Mouse (Mus musculus) MEL (cell line): Measurements from ENCODE around the gene Ptk7. TPM values are rescaled to one million over a fixed set of nuclear protein-coding genes. Genes with fewer than 3 reads are reported as not detected.
A peak's percentile ranks its signal among the peaks of the same experiment; 100 is the strongest.

Experiments
- DNase-seq: peaks from one replicate; pipeline ENCODE4 v3.0.0; 2011; ENCODE audit warnings: low read depth, low spot score
- H3K27ac ChIP-seq: 2 replicates; pipeline ENCODE4 v1.5.1; 2012; ENCODE audit warnings: low read depth, mild to moderate bottlenecking, control low read depth, low read length, moderate library complexity; ENCODE audit not compliant: control insufficient read depth
- H3K27me3 ChIP-seq, 2 experiments: fragments of 150-350 bp in 1 of 2; sonication (generic) in 1 of 2; 2 replicates each; pipeline ENCODE4 v1.6.1; 2012; ENCODE audit warnings: low read length in 2 of 2, mild to moderate bottlenecking in 2 of 2, improper control_type of control experiment in 1 of 2, moderate library complexity in 1 of 2; ENCODE audit not compliant: insufficient read depth in 2 of 2, control insufficient read depth in 1 of 2
- H3K36me3 ChIP-seq, 2 experiments: 2 replicates each; pipeline ENCODE4 v1.6.1; 2012 to 2014; ENCODE audit warnings: low read length in 2 of 2, improper control_type of control experiment in 1 of 2, inconsistent platforms in 1 of 2, mild to moderate bottlenecking in 1 of 2; ENCODE audit not compliant: insufficient read depth in 2 of 2, control insufficient read depth in 1 of 2
- H3K4me1 ChIP-seq, 2 experiments: fragments of 150-350 bp in 1 of 2; sonication (generic) in 1 of 2; 2 replicates each; pipeline ENCODE4 v1.6.1; 2012; ENCODE audit warnings: low read length in 2 of 2, improper control_type of control experiment in 1 of 2, mild to moderate bottlenecking in 1 of 2; ENCODE audit not compliant: insufficient read depth in 2 of 2, control insufficient read depth in 1 of 2
- H3K4me3 ChIP-seq, 2 experiments: fragments of 150-350 bp in 1 of 2; sonication (generic) in 1 of 2; 2 replicates each; pipeline ENCODE4 v1.5.1; 2012; ENCODE audit warnings: low read depth in 2 of 2, low read length in 2 of 2, mild to moderate bottlenecking in 2 of 2, moderate library complexity in 2 of 2, control low read depth in 1 of 2, improper control_type of control experiment in 1 of 2; ENCODE audit not compliant: control insufficient read depth in 1 of 2, insufficient read depth in 1 of 2
- H3K79me2 ChIP-seq: 2 replicates; pipeline ENCODE4 v1.6.1; 2012; ENCODE audit warnings: mild to moderate bottlenecking, low read length, moderate library complexity; ENCODE audit not compliant: control insufficient read depth, poor library complexity, insufficient read depth
- H3K9ac ChIP-seq: 2 replicates; pipeline ENCODE4 v1.6.1; 2012; ENCODE audit warnings: low read depth, mild to moderate bottlenecking, control low read depth, low read length, moderate library complexity; ENCODE audit not compliant: control insufficient read depth, poor library complexity, severe bottlenecking
- H3K9me3 ChIP-seq: fragments of 150-350 bp; sonication (generic); replicated peaks from 2 replicates; pipeline ENCODE4 v1.6.1; 2012; ENCODE audit warnings: mild to moderate bottlenecking, low read length, improper control_type of control experiment, moderate library complexity; ENCODE audit not compliant: insufficient read depth
- BHLHE40 ChIP-seq: IDR thresholded peaks from 2 replicates; pipeline ENCODE4 v1.6.1; 2012; ENCODE audit warnings: low read depth, mild to moderate bottlenecking, inconsistent platforms, low read length, improper control_type of control experiment, borderline replicate concordance
- CHD2 ChIP-seq: IDR thresholded peaks from 2 replicates; pipeline ENCODE4 v1.6.1; 2011; ENCODE audit warnings: low read length, improper control_type of control experiment
- CTCF ChIP-seq, 3 experiments: IDR thresholded peaks in 2 of 3; conservative IDR thresholded peaks in 1 of 3; 2 replicates each; pipeline ENCODE4 v1.5.1; 2011 to 2012; ENCODE audit warnings: low read length in 3 of 3, low read depth in 2 of 3, mild to moderate bottlenecking in 2 of 3, improper control_type of control experiment in 1 of 3, inconsistent platforms in 1 of 3, mixed read lengths in 1 of 3, moderate library complexity in 1 of 3; ENCODE audit not compliant: control insufficient read depth in 1 of 3, insufficient read depth in 1 of 3, poor library complexity in 1 of 3, severe bottlenecking in 1 of 3
- ELF1 ChIP-seq: IDR thresholded peaks from 2 replicates; pipeline ENCODE4 v1.6.1; 2014; ENCODE audit warnings: low read depth, mild to moderate bottlenecking, inconsistent platforms, low read length, improper control_type of control experiment, moderate library complexity
- EP300 ChIP-seq, 2 experiments: IDR thresholded peaks; 2 replicates each; pipeline ENCODE4 v1.6.1; 2011; ENCODE audit warnings: improper control_type of control experiment in 2 of 2, low read length in 2 of 2, low read depth in 1 of 2, mild to moderate bottlenecking in 1 of 2
- ETS1 ChIP-seq: IDR thresholded peaks from 2 replicates; pipeline ENCODE4 v1.6.1; 2012; ENCODE audit warnings: low read depth, mild to moderate bottlenecking, inconsistent platforms, low read length, improper control_type of control experiment, moderate library complexity
- HCFC1 ChIP-seq: IDR thresholded peaks from 2 replicates; pipeline ENCODE4 v1.6.1; 2012; ENCODE audit warnings: low read depth, mild to moderate bottlenecking, inconsistent platforms, low read length, improper control_type of control experiment, moderate library complexity
- JUND ChIP-seq: IDR thresholded peaks from 2 replicates; pipeline ENCODE4 v1.6.1; 2011; ENCODE audit warnings: low read depth, mild to moderate bottlenecking, improper control_type of control experiment, low read length
- KAT2A ChIP-seq: conservative IDR thresholded peaks from 2 replicates; pipeline ENCODE4 v1.6.1; 2012; ENCODE audit warnings: low read depth, low read length, improper control_type of control experiment, inconsistent platforms
- MAFK ChIP-seq: IDR thresholded peaks from 2 replicates; pipeline ENCODE4 v1.6.1; 2011; ENCODE audit warnings: low read depth, mild to moderate bottlenecking, low read length, improper control_type of control experiment, borderline replicate concordance
- MAX ChIP-seq: IDR thresholded peaks from 2 replicates; pipeline ENCODE4 v1.6.1; 2011; ENCODE audit warnings: low read length, improper control_type of control experiment
- MAZ ChIP-seq: IDR thresholded peaks from 2 replicates; pipeline ENCODE4 v1.6.1; 2012; ENCODE audit warnings: low read depth, mild to moderate bottlenecking, inconsistent platforms, low read length, improper control_type of control experiment
- MXI1 ChIP-seq: IDR thresholded peaks from 2 replicates; pipeline ENCODE4 v1.6.1; 2011; ENCODE audit warnings: mild to moderate bottlenecking, low read depth, low read length, improper control_type of control experiment
- MYB ChIP-seq: IDR thresholded peaks from 2 replicates; pipeline ENCODE4 v1.6.1; 2011; ENCODE audit warnings: mild to moderate bottlenecking, low read depth, low read length, improper control_type of control experiment
- NELFE ChIP-seq: IDR thresholded peaks from 2 replicates; pipeline ENCODE4 v1.6.1; 2011; ENCODE audit warnings: low read depth, low read length, improper control_type of control experiment
- POLR2A ChIP-seq, 2 experiments: IDR thresholded peaks; 2 replicates each; pipeline ENCODE4 v1.6.1; 2011 to 2012; ENCODE audit warnings: low read length in 2 of 2, mild to moderate bottlenecking in 2 of 2, control low read depth in 1 of 2, improper control_type of control experiment in 1 of 2, low read depth in 1 of 2, moderate library complexity in 1 of 2; ENCODE audit not compliant: control insufficient read depth in 1 of 2, insufficient read depth in 1 of 2, poor library complexity in 1 of 2
- RCOR1 ChIP-seq: IDR thresholded peaks from 2 replicates; pipeline ENCODE4 v1.6.1; 2012; ENCODE audit warnings: low read depth, mild to moderate bottlenecking, inconsistent platforms, low read length, improper control_type of control experiment
- SIN3A ChIP-seq: IDR thresholded peaks from 2 replicates; pipeline ENCODE4 v1.6.1; 2012; ENCODE audit warnings: low read length, improper control_type of control experiment, inconsistent platforms
- TBP ChIP-seq: IDR thresholded peaks from 2 replicates; pipeline ENCODE4 v1.8.0; 2011; ENCODE audit warnings: low read depth, low read length, improper control_type of control experiment
- TCF12 ChIP-seq: IDR thresholded peaks from 2 replicates; pipeline ENCODE4 v1.6.1; 2014; ENCODE audit warnings: low read depth, mild to moderate bottlenecking, inconsistent platforms, low read length, improper control_type of control experiment, moderate library complexity
- UBTF ChIP-seq: IDR thresholded peaks from 2 replicates; pipeline ENCODE4 v1.6.1; 2012; ENCODE audit warnings: low read depth, mild to moderate bottlenecking, inconsistent platforms, low read length, improper control_type of control experiment, moderate library complexity, borderline replicate concordance; ENCODE audit not compliant: insufficient read depth
- USF1 ChIP-seq: IDR thresholded peaks from 2 replicates; pipeline ENCODE4 v1.6.1; 2014; ENCODE audit warnings: low read depth, mild to moderate bottlenecking, inconsistent platforms, low read length, improper control_type of control experiment, moderate library complexity
- USF2 ChIP-seq, 2 experiments: IDR thresholded peaks; 2 replicates each; pipeline ENCODE4 v1.6.1; 2011 to 2012; ENCODE audit warnings: improper control_type of control experiment in 2 of 2, low read length in 2 of 2, borderline replicate concordance in 1 of 2, inconsistent platforms in 1 of 2, low read depth in 1 of 2, mild to moderate bottlenecking in 1 of 2; ENCODE audit not compliant: insufficient read depth in 1 of 2
- ZC3H11A ChIP-seq: IDR thresholded peaks from 2 replicates; pipeline ENCODE4 v1.6.1; 2012; ENCODE audit warnings: low read depth, mild to moderate bottlenecking, inconsistent platforms, low read length, improper control_type of control experiment
- ZKSCAN1 ChIP-seq: IDR thresholded peaks from 2 replicates; pipeline ENCODE4 v1.6.1; 2012; ENCODE audit warnings: low read depth, mild to moderate bottlenecking, inconsistent platforms, low read length, improper control_type of control experiment, moderate library complexity
- ZMIZ1 ChIP-seq: IDR thresholded peaks from 2 replicates; pipeline ENCODE4 v1.6.1; 2012; ENCODE audit warnings: low read depth, mild to moderate bottlenecking, inconsistent platforms, low read length, improper control_type of control experiment, moderate library complexity
- ZNF384 ChIP-seq: IDR thresholded peaks from 2 replicates; pipeline ENCODE4 v1.6.1; 2012; ENCODE audit warnings: low read depth, mild to moderate bottlenecking, inconsistent platforms, low read length, improper control_type of control experiment
- polyA plus RNA-seq, 2 experiments: library from polyadenylated mRNA; stranded (reverse) in 1 of 2; unstranded in 1 of 2; fragments of >175 nt in 1 of 2; fragments of >200 nt in 1 of 2; gene quantifications; 2 replicates each; pipeline versions ENCODE4 v1.2.1 to v1.2.4; 2012; ENCODE audit warnings: low replicate concordance in 2 of 2, low read depth in 1 of 2; ENCODE audit not compliant: insufficient read length in 2 of 2, insufficient read depth in 1 of 2, missing spikeins in 1 of 2
- total RNA-seq: library from RNA; depleted of rRNA; stranded (reverse); fragments of 300-350 nt; gene quantifications from 2 replicates; pipeline ENCODE4 v1.2.3, GENCODE M21; 2012

Ptk7 gene
- total and polyA plus RNA-seq, 3 experiments = 0.04 to 0.10 TPM; not detected in 1

DNA sequence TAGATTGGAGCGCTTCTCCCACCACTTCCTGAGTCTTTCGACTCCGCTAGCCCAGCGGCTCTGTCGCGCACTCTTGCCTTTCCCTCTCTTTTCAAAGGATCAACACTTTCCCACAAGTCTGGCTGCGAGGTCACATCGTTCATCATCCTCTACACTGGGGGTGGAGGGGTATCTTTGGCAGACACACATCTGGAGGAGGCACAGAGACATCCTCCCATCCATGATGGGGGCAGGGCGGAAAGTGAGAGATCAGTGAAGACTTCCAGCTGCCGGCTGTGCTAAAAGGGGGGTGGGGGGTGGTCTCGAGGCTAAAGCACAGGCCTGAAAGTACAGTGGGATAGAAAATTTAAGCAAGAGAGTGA lies 72.7 kb downstream of the Ptk7 start:
- Histone ChIP-seq H3K79me2 (peaks cover 26% of the 10 kb centered on the region), H3K27ac (no peak overlapping the region), H3K27me3 (no peaks in the 10 kb centered on the region), H3K9ac (peak overlapping the region; percentile 61)
- no peak for TF ChIP-seq MAFK
- no peak for TF ChIP-seq JUND
- peak; percentile 9; the same call in 1 of the 2 replicates for TF ChIP-seq NELFE
- no peak for TF ChIP-seq MAZ
- TF ChIP-seq SIN3A = peak; percentile 25
- no peak for TF ChIP-seq ZMIZ1
- no peak for TF ChIP-seq ZC3H11A
- no peak for TF ChIP-seq KAT2A
- no peak for TF ChIP-seq ZNF384
- no peak for TF ChIP-seq BHLHE40
- no peak for TF ChIP-seq RCOR1
- TF ChIP-seq UBTF = no peak
- no peak for TF ChIP-seq USF2 (IDR thresholded peaks at IDR 0.05; ENCODE audit: borderline replicate concordance in 1 of 2, insufficient read depth in 1 of 2, low read depth in 1 of 2, low read length in 2 of 2)
- TF ChIP-seq CHD2 = 0 out of 2 replicates have a peak, but pooled peaks have one; percentile 30
- TF ChIP-seq, all 39 proteins: peak for 3
- peaks cover 0 to 9% of the 10 kb centered on the region in 2 experiments; a peak in 2 of 4 replicates for H3K36me3 ChIP-seq
- peaks cover 2 to 14% of the 10 kb centered on the region in 2 experiments; a peak in 3 of 4 replicates for H3K4me1 ChIP-seq
- no peak for DNase-seq
- no peaks in the 10 kb centered on the region for H3K9me3 ChIP-seq
- peak overlapping the region; percentile 63 to 88 for H3K4me3 ChIP-seq

DNA sequence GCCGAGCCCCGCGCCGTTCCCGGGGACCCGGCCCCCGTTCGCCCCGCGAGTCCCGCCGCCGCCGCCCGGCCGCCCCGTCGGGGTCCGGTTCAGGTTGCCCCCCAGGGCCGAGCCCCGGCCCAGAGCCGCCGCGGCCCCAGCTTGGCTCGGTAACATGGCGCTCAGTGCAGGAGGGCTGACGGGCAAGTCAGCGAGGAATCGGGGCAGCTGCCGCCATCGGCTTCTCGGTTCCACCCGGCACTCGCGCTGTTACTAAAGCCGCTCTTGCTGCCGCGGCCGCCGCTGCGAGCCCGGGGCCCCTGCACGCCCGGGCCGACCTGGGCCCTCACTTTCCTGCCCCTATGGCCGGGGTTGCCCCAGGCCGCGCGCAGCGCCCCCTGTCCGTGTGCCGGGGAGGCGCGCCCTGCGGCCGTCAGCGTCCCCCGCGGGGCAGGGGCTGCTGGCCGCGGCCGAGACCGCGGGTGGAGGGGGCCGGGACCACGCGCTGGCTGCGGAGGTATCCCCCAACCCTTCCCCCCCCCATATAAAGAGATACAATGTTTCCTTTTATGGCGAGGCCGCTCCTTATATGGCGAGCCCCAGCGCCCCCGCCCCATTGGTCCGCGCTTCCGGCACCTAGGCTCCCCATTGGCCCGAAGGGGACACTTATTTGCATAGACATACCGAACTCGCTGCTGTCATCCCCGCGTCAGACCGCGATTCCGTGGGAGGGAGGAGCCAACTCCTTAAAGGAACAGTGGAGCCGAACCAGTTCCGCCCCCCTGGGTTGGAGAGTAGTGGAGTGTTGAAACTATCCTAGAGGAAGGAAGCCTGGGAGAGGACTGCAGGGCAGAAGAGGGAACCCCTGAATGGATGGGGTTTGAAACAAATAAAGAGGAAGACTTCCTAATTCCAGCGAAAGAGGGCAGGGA lies 73.4 kb downstream of the Ptk7 start, which contains the start of gene Srf:
Gene Srf, minus strand, starts transcription at position 503 of the 911 bp plus-strand sequence.
- peaks cover 2 to 14% of the 10 kb centered on the region in 2 experiments; a peak in 3 of 4 replicates for H3K4me1 ChIP-seq
- peak; percentile 98 for DNase-seq
- TF ChIP-seq ETS1 (peak; percentile 42; the same call in 1 of the 2 replicates), MAFK (no peak), ELF1 (peak; percentile 77), CTCF (IDR thresholded peaks at IDR 0.05 in 2 of 3, conservative IDR thresholded peaks at IDR 0.05 in 1 of 3; ENCODE audit: control insufficient read depth in 1 of 3, insufficient read depth in 1 of 3, low read depth in 2 of 3, low read length in 3 of 3, poor library complexity in 1 of 3, severe bottlenecking in 1 of 3) (peak in 2 of 3 experiments; percentile 48 to 59; a peak in 5 of 6 replicates), TCF12 (peak; percentile 29), ZKSCAN1 (no peak), HCFC1 (peak; percentile 77), POLR2A (IDR thresholded peaks at IDR 0.05; ENCODE audit: control insufficient read depth in 1 of 2, insufficient read depth in 1 of 2, low read depth in 1 of 2, low read length in 2 of 2, poor library complexity in 1 of 2) (peak; percentile 77 to 79), SIN3A (peak; percentile 91), NELFE (peak; percentile 83), USF1 (no peak), MXI1 (peak; percentile 88), CHD2 (peak; percentile 37; the same call in 1 of the 2 replicates), USF2 (IDR thresholded peaks at IDR 0.05; ENCODE audit: borderline replicate concordance in 1 of 2, insufficient read depth in 1 of 2, low read depth in 1 of 2, low read length in 2 of 2) (no peak), MYB (no peak), TBP (peak; percentile 91), MAZ (peak; percentile 93), EP300 (IDR thresholded peaks at IDR 0.05; ENCODE audit: low read depth in 1 of 2, low read length in 2 of 2) (peak in 1 of 2 experiments; percentile 17; a peak in 1 of 4 replicates), ZMIZ1 (peak; percentile 79; the same call in 1 of the 2 replicates), UBTF (no peak), MAX (peak; percentile 84)

More for the DNA sequence above, 73.4 kb downstream of the Ptk7 start, which contains the start of gene Srf:
- H3K27ac ChIP-seq = peak within 1 kb of the TSS; percentile 27
- no peaks in the 10 kb centered on the region for H3K27me3 ChIP-seq
- H3K9ac ChIP-seq = peak within 1 kb of the TSS; percentile 99
- peaks cover 26% of the 10 kb centered on the region for H3K79me2 ChIP-seq
- no peaks in the 10 kb centered on the region for H3K9me3 ChIP-seq
- peaks cover 0 to 9% of the 10 kb centered on the region in 2 experiments; a peak in 2 of 4 replicates for H3K36me3 ChIP-seq
- H3K4me3 ChIP-seq = peak within 1 kb of the TSS; percentile 74 to 88
